Mouse (Mus musculus) B cell, adult 67 days (primary cell): ENCODE data around the gene Vmn1r124. TPM values are rescaled to one million over a fixed set of nuclear protein-coding genes. Genes with fewer than 3 reads are reported as not detected.

Source experiments
- total RNA-seq, 2 experiments: library from RNA; stranded (reverse); gene quantifications; 4 replicates each; pipeline ENCODE4 v1.2.4; 2023

Gene Vmn1r124
- total RNA-seq = not detected

DNA sequence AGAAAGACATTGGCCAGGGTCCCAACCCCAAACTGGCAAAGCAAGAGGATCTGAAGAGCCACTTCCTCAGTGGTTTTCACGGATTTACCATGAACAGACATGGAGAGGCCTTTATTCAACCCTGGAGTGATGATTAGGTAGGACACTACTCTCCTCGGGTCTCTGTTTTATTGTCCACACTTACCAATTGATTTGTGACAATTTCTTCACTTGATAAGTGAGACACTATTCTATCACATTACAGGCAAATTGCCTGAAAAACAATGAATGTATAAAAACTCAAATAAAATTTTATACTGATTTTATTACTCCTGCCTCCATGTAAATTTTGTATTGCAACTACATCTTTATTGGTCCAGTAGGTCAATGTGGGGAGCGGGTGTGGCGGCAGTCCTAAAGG, at the start of gene Vmn1r124:
Vmn1r124 (minus strand) TSS at position 101 of the 400 bp plus-strand sequence.

DNA sequence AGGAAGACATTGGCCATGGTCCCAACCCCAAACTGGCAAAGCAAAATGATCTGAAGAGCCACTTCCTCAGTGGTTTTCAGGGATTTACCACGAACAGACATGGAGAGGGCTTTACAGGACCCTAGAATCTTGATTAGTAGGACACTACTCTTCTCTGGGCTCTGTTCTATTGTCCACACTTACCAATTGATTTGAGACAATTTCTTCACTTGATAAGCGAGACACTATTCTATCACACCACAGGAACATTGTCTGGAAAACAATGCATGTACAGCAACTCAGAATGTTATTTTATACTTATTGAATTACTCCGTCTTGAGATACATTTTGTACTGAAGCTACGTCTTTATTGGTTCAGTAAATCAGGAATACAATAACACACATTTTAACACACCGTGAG, 41.0 kb upstream of the Vmn1r124 start, which contains the start of gene Vmn1r126:
Vmn1r126 (minus strand) TSS at position 101 of the 400 bp plus-strand sequence.

DNA sequence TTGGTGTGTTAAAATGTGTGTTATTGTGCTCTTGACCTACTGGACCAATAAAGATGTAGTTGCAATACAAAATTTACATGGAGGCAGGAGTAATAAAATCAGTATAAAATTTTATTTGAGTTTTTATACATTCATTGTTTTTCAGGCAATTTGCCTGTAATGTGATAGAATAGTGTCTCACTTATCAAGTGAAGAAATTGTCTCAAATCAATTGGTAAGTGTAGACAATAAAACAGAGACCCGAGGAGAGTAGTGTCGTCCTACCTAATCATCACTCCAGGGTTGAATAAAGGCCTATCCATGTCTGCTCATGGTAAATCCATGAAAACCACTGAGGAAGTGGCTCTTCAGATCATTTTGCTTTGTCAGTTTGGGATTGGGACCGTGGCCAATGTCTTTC, 11.5 kb upstream of the Vmn1r124 start, which contains the start of gene Vmn1r125:
Vmn1r125 (plus strand) TSS at position 301 of the 400 bp plus-strand sequence.

Other genes starting within 250 kb of the Vmn1r124 start
- gene Vmn1r119, start 248.2 kb downstream of the Vmn1r124 start, total RNA-seq = not detected
- not detected for gene Vmn1r120, start 206.8 kb downstream of the Vmn1r124 start, total RNA-seq
- not detected for gene Vmn1r121, start 162.1 kb downstream of the Vmn1r124 start, total RNA-seq
- gene Vmn1r122, start 126.5 kb downstream of the Vmn1r124 start, total RNA-seq = not detected
- gene Vmn1r123, start 98.4 kb downstream of the Vmn1r124 start, total RNA-seq = not detected
- not detected for gene Gm5157, start 70.2 kb downstream of the Vmn1r124 start, total RNA-seq
- not detected for gene Vmn1r125, start 11.6 kb upstream of the Vmn1r124 start, total RNA-seq
- gene Vmn1r126, start 40.9 kb upstream of the Vmn1r124 start, total RNA-seq = not detected
- gene Vmn1r127, start 59.2 kb upstream of the Vmn1r124 start, total RNA-seq = not detected
- gene Vmn1r128, start 88.8 kb upstream of the Vmn1r124 start, total RNA-seq = not detected
- not detected for gene Vmn1r129, start 100.7 kb upstream of the Vmn1r124 start, total RNA-seq
- gene Gm6882, start 172.1 kb upstream of the Vmn1r124 start, total RNA-seq = not detected